Comparison of ENCODE assay signal across 9 mouse cellular contexts in the genomic region with DNA sequence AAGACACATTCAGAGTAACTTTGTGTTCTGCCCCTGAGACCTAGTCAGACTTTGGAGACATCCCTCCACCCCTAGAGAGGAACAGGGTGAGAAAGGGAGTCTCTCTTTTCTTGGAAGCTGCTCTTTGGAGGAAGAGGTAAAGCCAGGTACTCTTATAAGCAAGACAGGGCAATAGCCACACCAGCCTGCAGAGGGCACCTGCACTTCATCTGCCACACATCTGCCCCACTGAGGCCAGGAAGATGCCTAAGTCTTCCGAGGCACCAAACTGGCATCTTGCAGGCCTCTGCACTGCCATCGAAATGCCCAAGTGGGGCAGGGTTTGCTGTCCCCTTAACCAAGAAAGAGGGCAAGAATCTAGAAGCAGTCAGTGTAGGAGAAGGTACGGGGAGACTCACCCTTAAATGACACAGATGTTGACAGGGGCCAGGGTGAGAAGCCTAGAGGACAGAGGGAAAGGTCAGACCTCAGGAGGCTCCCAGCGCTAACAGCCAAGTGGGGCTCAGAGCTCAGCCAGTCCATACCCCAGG. TPM values are rescaled to one million over a fixed set of nuclear protein-coding genes. Genes with fewer than 3 reads are reported as not detected.
DNase-seq lines count a peak whose midpoint lies in the region; ATAC-seq and TF ChIP-seq lines count a peak whose summit lies in the region.
"Had no signal": no experiment of that assay in that cellular context is flagged by ENCODE, and none has a peak within 500 bp of the region (broad histone marks: within the 10 kb centered on the region; RNA-seq: fewer than 3 reads in every experiment).

No protein-coding gene starts in this region.

- no peaks in the 10 kb centered on the region for H3K36me3 ChIP-seq in myocyte (ENCODE audit: control insufficient read depth, insufficient read depth)

- H3K4me3 ChIP-seq in myocyte, result no peak overlapping the region
- H3K4me3 ChIP-seq: midbrain, embryonic 13.5 days had no signal

- no peaks in the 10 kb centered on the region for H3K27me3 ChIP-seq in myocyte (ENCODE audit: control insufficient read depth, insufficient read depth, insufficient read length)
- H3K27me3 ChIP-seq: midbrain, embryonic 13.5 days had no signal

- no peak for ATAC-seq in megakaryocyte progenitor cell, adult 5-6 weeks (replicated peaks; ENCODE audit: poor library complexity)
- ATAC-seq: midbrain, embryonic 13.5 days had no signal

- no peak for TF ChIP-seq POLR2A in myocyte (IDR thresholded peaks at IDR 0.05; ENCODE audit: insufficient read length, low read depth)

- H3ac ChIP-seq in myocyte (ENCODE audit: control insufficient read depth, insufficient read length), result no peak overlapping the region

- DNase-seq in kidney, adult 8-10 months, result peak; percentile 20 to 66
- no peak for DNase-seq in kidney, postnatal 10 days
- peak; percentile 28 to 62 for DNase-seq in CD8-positive naive resting alpha-beta T cell, adult 2 months (ENCODE audit: low read depth in 2 of 2, low spot score in 2 of 2)
- DNase-seq in NIH3T3 (ENCODE audit: low read depth), result peak; percentile 32
- no peak for DNase-seq in cerebellum, adult 11 months
- DNase-seq in Muller cell, postnatal 12 days (ENCODE audit: inconsistent ontology term), result no peak

- H3K79me2 ChIP-seq in myocyte (ENCODE audit: control insufficient read depth, insufficient read depth), result peaks cover 56% of the 10 kb centered on the region

- H3K4me2 ChIP-seq in myocyte (ENCODE audit: low read depth), result no peak overlapping the region
- H3K4me2 ChIP-seq: midbrain, embryonic 13.5 days had no signal

TF ChIP-seq in myocyte, 11 proteins besides CTCF, POLR2A, EP300 and RAD21:
- TF ChIP-seq TCF12 (IDR thresholded peaks at IDR 0.05; ENCODE audit: insufficient read depth, poor library complexity, severe bottlenecking) (no peak), SRF (IDR thresholded peaks at IDR 0.05; ENCODE audit: control insufficient read depth, insufficient read length, low read depth) (no peak), CEBPB (IDR thresholded peaks at IDR 0.05; ENCODE audit: insufficient read depth, poor library complexity, severe bottlenecking) (no peak), USF1 (IDR thresholded peaks at IDR 0.05; ENCODE audit: low read depth) (no peak), E2F4 (IDR thresholded peaks at IDR 0.05; ENCODE audit: insufficient read depth) (no peak), MYOD1 (IDR thresholded peaks at IDR 0.05; ENCODE audit: control insufficient read depth in 1 of 3, insufficient read length in 2 of 3, low read depth in 2 of 3) (no peak), POLR2AphosphoS2 (IDR thresholded peaks at IDR 0.05; ENCODE audit: insufficient read length, low read depth) (peak; percentile 20)

RNA-seq across cellular contexts. Expression of a gene that starts 3.4 kb away (rescaled TPM):
- 181 TPM for polyA plus RNA-seq in myocyte (2012; fragmentation: generic; extraction: Trizol)
- total RNA-seq in megakaryocyte progenitor cell, adult 5-6 weeks (2015), result 23.8 and 24.8 TPM in 2 replicates
- 22.4 and 24.0 TPM in 2 replicates for total RNA-seq in megakaryocyte progenitor cell, adult 5-6 weeks (2017)

RNA-seq across cellular contexts. Expression of a gene that starts 20.9 kb away (rescaled TPM):
- polyA plus RNA-seq in myocyte (2012; fragmentation: generic; extraction: Trizol), result 36.8 TPM
- total RNA-seq in megakaryocyte progenitor cell, adult 5-6 weeks (2015), result 40.3 and 51.0 TPM in 2 replicates
- total RNA-seq in megakaryocyte progenitor cell, adult 5-6 weeks (2017), result 32.5 and 38.1 TPM in 2 replicates

RNA-seq across cellular contexts. Expression of a gene that starts 21.2 kb away (rescaled TPM):
- polyA plus RNA-seq in myocyte (2012; fragmentation: generic; extraction: Trizol), result 0.11 TPM
- total RNA-seq in megakaryocyte progenitor cell, adult 5-6 weeks (2015), result not detected in 2 replicates
- 0.46 TPM in 1 of 2 replicates, not detected in the other for total RNA-seq in megakaryocyte progenitor cell, adult 5-6 weeks (2017)

RNA-seq across cellular contexts. Expression of a gene that starts 21.3 kb away (rescaled TPM):
- 30.6 TPM for polyA plus RNA-seq in myocyte (2012; fragmentation: generic; extraction: Trizol)
- total RNA-seq in megakaryocyte progenitor cell, adult 5-6 weeks (2015), result 54.3 and 64.6 TPM in 2 replicates
- 45.7 and 57.0 TPM in 2 replicates for total RNA-seq in megakaryocyte progenitor cell, adult 5-6 weeks (2017)

RNA-seq across cellular contexts. Expression of a gene that starts 25.1 kb away (rescaled TPM):
- 0.29 TPM for polyA plus RNA-seq in myocyte (2012; fragmentation: generic; extraction: Trizol)
- 0.67 TPM in 1 of 2 replicates, not detected in the other for total RNA-seq in megakaryocyte progenitor cell, adult 5-6 weeks (2015)
- total RNA-seq in megakaryocyte progenitor cell, adult 5-6 weeks (2017), result 0.37 and 2.0 TPM in 2 replicates

Comparison
In these comparisons a context has a peak if more than half of its experiments do, and no peak if none do; other contexts are left out.
1. DNase-seq: peak in kidney, adult 8-10 months (2 of 2), CD8-positive naive resting alpha-beta T cell, adult 2 months (2 of 2) and NIH3T3 (single experiment); none in kidney, postnatal 10 days (single experiment), cerebellum, adult 11 months (single experiment) and Muller cell, postnatal 12 days (single experiment).